Mouse (Mus musculus): ENCODE data around the gene Cfap65.

The Cfap65 gene

DNA sequence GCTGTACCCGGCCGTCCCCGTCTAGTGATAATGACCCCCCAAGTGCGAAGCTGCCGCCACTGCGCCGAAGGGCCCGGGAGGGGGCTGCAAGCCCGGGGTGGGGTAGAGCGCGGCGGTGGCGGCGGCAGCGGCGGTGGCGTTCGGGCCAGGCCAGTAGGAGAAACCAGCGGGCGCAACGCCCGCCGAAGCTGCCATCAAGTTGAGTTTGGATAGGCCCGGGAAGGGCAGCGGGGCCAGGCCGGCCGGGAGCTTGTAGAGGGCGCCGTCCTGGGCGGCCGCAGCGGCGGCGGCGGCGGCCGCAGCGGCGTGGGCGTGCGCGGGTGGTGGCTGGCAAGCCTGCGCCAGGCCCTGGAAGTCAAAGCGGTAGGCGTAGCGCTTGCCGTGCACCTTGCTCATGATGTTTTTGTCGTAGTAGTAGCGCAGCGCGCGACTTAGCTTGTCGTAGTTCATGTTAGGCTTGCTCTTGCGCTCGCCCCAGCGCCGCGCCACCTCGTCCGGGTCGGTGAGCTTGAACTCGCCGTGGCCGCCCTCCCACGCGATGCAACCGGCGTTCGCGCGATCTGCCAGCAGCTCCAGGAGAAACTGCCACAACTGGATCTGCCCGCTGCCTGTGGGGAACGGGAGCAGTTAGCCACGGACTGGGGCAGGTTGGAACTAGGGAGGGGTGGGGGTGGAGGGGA, 53.2 kb downstream of the Cfap65 start:
- no peak for DNase-seq (ENCODE audit: low spot score in 2 of 2)

DNA sequence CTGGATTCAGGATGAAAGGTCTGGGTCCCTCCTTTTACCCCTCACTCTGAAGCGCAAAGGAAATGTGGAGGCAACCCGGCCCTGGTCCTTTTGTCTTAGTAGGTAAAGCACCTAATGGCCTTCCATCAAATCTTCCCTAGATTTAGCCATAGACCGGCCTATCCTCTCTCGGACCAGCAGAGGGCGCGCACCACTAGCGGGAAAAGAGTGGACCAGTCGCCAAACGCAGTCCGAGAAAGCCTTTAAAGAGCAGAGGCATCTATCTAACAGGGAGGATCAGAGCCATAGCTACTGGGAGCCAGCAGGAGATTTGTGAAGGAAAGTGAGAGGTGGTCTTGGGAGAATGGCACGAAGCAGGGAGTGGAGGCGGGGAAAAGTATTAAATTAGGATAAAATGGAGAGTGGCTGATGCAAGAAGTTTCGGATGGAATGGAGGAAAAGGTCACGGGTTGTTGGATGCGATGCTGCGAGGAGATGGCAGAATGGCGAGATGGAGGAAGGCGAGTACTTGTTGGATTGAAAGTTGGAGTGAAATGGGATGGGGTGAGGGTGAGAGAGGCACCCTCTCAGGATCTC, 54.5 kb downstream of the Cfap65 start:
- DNase-seq (ENCODE audit: low spot score in 2 of 2): peak; percentile 75 to 85

DNA sequence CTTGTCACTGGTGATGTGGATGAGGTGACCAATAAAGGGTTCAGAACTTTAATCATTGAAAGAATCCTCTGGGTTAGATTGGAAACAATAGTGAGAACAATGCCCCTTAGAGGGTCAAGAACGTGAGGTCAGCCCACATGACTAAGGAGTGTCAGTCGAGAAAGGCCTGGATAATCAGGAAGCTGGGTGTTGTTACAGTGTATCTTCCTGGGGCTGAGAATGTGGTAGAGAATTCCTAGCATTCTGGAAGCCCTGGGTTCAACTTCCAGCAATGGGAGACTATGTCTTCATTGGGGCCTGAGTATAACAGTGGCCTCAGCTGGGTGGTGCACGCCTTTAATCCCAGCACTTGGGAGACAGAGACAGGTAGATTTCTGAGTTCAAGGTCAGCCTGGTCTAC, 58.2 kb downstream of the Cfap65 start:
- DNase-seq (ENCODE audit: low spot score in 2 of 2): no peak

DNA sequence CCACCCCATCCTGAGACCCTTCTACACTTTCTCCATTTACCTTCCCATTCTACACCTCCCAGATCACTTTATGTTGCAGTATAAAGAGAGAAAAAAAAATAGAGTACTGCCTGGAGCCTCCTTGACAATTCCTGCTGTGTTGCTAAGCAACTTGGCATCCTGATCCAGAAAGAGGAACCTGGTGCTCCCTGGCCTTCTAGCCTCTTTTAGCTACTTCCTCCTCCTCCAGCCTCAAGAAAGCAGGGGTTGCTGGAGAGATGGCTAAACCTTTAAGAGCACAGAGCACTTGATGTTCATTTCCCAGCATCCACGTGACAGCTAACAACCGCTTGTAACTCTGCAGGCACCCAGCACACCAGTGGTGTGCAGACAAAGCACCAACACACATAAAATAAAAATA, 63.2 kb downstream of the Cfap65 start:
- no peak for DNase-seq (ENCODE audit: low spot score in 2 of 2)

DNA sequence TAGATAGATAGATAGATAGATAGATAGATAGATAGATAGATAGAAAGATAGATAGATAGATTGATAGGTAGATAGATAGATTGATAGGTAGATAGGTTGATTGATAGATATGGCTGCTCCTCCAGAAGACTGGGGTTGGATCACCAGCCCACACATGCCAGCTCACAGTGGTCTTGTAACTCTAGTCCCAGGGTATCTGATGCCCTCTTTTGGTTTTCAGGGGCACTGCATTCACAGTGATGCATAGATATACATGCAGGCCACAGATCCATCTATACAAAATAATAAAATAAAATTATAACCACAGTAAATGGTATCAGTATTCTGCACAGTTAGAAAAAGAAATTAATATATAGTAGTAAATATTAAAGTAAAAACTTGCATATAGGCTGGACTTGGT, 73.6 kb downstream of the Cfap65 start:
- DNase-seq (ENCODE audit: low spot score in 2 of 2): no peak

DNA sequence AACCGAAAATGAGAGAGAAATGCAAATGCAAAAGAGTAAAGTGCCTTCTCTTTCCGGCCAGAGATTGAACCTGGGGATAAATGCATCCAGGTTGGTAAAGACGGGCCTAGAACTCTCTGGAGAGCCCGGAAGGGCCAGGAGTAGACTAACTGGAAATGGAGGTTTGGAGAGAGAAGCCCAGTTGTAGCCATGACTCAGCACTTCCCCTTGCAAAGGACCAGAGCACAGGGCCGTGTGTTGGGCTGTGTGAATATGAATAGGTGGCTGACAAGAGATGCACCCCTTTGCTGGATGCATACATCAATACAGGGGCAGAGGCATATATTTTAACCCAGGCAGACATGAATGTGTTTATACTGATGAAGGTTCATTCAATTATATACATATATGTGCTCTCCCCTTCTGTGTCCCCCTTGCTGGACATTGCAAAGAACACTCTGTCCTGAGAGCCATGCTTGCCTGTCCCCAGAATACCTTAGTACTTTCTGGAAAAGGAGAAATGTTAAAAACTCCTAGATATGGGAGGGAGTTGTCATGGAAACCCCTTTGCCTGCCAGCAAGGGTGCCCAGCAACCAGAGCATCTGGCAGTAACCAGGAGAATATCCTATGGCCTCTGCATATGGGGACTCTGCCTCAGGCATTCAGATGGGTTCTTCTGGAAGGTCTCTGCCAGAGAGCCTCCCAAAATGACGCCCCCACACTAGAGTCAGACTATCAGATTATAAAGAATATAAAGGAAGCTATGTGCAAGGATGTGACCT, 76.0 kb downstream of the Cfap65 start:
- DNase-seq (ENCODE audit: low spot score in 2 of 2): peak; percentile 67 to 77

DNA sequence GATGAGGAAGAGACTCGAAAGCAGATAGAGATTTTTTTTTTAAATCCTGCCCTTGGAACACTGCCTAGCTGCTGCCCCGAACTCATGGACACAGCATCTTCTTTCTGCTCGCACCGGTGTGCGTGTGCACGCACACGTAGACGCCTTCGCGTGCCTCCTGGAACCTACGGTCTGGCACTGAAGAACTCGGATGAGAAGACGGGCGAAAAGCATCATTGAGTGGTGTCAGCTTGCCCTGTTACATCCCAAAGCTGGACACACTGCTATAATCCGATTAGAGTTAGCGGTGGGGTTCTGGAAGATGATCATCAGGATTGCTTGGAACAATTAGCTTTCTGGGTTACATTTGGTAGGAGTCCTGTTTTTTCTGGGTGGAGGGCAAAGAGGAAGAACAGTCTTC, 76.6 kb downstream of the Cfap65 start:
- DNase-seq (ENCODE audit: low spot score in 2 of 2): peak; percentile 36 to 61

DNA sequence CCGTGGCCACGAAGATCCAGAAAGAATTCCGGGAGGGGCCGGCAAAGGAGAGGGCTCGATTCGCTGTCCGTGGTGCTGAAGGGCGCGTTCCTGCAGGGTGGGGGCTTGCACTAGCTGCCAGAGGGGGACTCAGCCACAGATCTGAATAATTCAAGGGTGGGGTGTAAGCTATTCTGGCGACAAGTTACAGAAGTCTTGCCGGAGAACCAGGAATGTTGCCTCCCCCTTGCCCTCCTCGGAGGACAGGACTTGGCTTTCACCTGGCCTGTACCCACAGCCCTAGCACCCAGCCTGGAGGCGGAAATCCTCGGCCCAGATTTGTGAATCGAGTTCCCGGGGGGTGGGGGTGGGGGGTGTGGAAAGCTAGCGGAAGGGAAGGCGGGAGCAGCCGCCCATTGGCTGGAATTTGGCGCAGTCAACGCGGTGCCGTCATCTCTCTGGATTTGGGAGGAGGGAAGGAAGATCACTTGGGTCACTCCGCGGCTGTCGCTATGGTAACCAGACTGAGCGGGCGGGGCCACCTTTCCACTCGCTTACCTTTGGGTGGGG, 77.2 kb downstream of the Cfap65 start:
- peak; percentile 95 to 96 for DNase-seq (ENCODE audit: low spot score in 2 of 2)

DNA sequence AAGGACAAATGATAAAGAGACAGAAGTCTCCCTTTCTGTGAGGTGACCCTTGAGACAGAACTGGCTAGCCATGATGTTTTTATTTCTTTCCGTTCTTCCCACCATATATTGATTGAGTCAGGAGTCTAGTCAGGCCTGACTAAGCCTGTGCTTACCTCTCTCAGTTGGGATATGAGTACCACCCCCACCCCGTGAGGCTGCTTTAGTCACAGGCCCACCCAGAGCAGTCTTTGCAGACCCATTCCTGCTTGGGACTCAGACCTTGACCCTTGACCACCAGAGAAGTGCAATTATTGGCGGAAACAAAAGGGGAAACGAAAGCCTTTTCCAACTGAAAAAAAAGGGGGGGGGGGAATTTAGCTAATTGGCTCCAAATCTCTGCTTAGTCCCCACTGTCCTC, 77.7 kb downstream of the Cfap65 start:
- no peak for DNase-seq (ENCODE audit: low spot score in 2 of 2)

DNA sequence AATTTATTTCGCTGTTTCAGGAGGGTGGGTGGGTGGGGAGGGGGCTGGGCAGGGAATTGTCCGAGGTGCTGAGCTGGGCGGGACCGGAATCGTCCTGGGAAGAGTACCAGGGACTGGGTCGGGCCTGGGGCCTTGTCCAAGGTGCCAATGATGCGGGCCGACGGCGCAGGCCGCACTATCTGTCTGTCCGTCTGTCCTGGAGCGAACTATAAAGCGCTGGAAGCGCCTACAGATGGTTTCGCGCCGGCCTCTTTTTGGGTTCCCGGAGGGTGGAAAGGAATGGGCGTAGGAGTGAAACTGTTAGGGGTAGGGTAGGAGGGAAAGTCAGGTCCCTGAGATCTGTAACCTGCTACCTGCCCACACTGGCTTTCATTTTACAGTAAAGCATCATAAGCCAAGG, 78.2 kb downstream of the Cfap65 start:
- DNase-seq (ENCODE audit: low spot score in 2 of 2): peak; percentile 43 to 55

DNA sequence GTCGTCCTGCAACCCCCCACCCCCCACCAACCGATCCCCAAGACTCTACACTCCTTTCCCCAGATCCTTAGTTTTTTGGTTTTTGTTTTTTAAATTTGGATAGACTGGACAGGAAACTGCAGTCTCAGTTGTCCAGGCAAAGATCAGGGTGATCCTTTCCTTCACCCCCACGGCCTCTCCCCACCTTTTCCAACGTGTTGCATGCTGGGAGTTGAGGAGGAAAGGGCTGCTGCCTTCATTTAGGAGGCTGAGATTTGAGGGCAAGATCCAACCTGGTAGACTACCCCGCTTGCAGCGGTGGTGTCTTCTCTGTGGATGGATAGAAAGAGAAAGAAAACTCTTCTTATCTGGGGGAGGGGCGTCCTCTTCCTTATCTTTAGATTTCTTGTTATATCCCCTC, 78.6 kb downstream of the Cfap65 start:
- DNase-seq (ENCODE audit: low spot score in 2 of 2): no peak

DNA sequence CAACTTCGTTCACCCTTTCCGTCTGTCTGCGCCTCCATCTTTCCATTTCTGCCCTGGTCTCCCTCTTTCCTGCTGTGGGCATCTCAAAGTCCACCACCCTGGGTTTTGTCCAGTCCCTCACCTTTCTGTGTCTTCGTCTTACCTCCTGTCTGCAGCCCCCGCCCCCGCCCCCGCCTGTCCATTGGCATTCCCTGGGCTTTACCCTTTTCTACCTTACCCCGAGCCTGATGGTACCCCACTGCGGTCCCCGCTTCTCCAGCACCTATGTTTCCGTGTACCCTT, 79.0 kb downstream of the Cfap65 start:
- no peak for DNase-seq (ENCODE audit: low spot score in 2 of 2)

DNA sequence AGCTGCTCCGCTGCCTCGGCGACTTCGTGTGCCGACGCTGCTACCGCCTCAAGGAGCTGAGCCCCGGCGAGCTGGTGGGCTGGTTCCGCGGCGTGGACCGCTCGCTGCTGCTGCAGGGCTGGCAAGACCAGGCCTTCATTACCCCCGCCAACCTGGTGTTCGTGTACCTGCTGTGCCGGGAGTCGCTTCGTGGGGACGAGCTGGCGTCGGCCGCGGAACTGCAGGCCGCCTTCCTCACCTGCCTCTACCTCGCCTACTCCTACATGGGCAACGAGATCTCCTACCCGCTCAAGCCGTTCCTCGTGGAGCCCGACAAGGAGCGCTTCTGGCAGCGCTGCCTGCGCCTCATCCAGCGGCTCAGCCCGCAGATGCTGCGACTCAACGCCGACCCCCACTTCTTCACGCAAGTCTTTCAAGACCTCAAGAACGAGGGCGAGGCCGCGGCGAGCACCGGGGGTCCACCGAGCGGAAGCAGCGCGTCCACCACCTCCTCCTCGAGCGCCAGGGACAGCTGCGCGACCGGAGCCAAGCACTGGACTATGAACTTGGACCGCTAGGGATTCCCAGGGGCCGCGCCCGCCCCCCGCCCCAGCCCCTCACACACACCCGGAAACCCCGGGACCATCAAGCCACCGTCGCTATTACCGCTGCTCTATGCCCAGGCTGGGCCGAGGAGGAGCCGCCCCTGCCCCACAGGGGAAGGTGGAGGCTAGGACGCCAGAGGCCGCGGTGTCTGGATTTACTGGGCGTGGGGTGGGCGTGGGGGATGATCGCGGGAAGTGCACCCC, 79.6 kb downstream of the Cfap65 start:
- peak; percentile 46 to 55 for DNase-seq (ENCODE audit: low spot score in 2 of 2)

DNA sequence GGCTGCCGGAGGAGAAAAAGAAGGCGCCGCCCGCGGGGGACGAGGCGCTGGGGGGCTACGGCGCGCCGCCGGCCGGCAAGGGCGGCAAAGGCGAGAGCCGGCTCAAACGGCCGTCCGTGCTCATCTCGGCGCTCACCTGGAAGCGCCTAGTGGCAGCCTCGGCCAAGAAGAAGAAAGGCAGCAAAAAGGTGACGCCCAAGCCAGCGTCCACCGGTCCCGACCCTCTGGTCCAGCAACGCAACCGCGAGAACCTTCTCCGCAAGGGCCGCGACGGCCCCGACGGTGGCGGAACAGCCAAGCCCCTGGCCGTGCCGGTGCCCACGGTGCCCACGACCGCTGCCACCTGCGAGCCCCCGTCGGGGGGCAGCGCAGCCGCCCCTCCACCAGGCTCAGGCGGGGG, 80.2 kb downstream of the Cfap65 start:
- DNase-seq (ENCODE audit: low spot score in 2 of 2): peak; percentile 49 to 53

DNA sequence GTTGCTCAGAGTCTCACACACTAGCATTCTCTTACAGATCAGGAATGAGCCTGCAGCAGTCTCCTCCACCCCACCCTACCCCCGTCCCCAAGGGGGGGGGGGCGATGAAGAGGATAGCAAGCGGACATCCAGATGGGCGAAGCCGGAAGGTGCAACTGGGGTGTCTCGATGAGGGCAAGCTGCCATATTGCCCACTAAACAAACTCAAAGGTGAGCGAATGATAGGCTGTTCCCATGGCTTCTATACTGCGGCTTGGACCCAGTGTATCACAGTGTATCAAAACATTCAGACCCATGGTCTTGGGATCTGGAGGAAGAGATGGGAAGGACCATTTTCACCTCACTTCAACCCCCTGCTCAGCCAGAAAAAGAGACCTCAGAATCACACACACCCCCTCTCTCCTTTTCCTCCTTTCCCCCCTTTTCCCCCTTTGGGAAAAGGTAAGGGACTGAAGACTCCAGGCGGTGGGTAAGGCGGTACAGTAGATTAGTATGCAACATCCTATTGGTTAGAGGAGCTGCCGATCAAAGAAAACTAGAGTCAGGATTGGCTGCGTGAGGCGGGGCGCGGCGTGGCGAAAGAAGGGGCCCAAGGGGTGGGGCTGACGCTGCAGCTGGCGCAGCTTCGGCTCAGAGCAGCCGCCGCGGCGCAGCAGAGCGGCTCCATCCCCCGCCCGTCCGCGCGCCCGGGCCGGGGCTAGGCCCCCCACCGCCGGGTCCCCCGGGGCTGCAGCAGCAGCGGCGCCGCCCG, 80.9 kb downstream of the Cfap65 start, which contains the start of gene Cdk5r2:
Gene Cdk5r2, plus strand, starts transcription at position 629 of the 751 bp plus-strand sequence.
- peak; percentile 96 to 97 for DNase-seq (ENCODE audit: low spot score in 2 of 2)

Measured in right cerebral cortex, postnatal 10 days (tissue).